Mouse (Mus musculus) Muller cell, postnatal 12 days (primary cell): Measurements from ENCODE around the gene Smg1.
"Not testable (repeated sequence)": the region's sequence is repeated elsewhere in the genome, so short reads cannot be mapped to it uniquely, and the experiment has no call there.

ENCODE experiments used
- DNase-seq: peaks from one replicate; pipeline ENCODE4 v3.0.0-alpha.2; 2015; ENCODE audit errors: inconsistent ontology term

The Smg1 gene

GRCm38 (mm10) chr7:118249563-118249962 is 6.1 kb upstream of the Smg1 start:
- DNase-seq = no peak

GRCm38 (mm10) chr7:118248069-118248468 is 4.6 kb upstream of the Smg1 start:
- DNase-seq = no peak

- DNase-seq = no peak
Measured at GRCm38 (mm10) chr7:118245260-118245659, 1.8 kb upstream of the Smg1 start.

GRCm38 (mm10) chr7:118242911-118243412 is 508 bp downstream of the Smg1 start:
- no peak for DNase-seq

- DNase-seq = no peak
Measured at GRCm38 (mm10) chr7:118242309-118242708, 1.2 kb downstream of the Smg1 start.

GRCm38 (mm10) chr7:118240402-118240801 is 3.1 kb downstream of the Smg1 start:
- no peak for DNase-seq

- DNase-seq = no peak
Measured at GRCm38 (mm10) chr7:118239996-118240395, 3.5 kb downstream of the Smg1 start.

GRCm38 (mm10) chr7:118236949-118237348 is 6.5 kb downstream of the Smg1 start:
- no peak for DNase-seq

GRCm38 (mm10) chr7:118234236-118234635 is 9.2 kb downstream of the Smg1 start:
- no peak for DNase-seq

GRCm38 (mm10) chr7:118232613-118233012 is 10.9 kb downstream of the Smg1 start:
- DNase-seq = no peak

- DNase-seq = no peak
Measured at GRCm38 (mm10) chr7:118219777-118220176, 23.7 kb downstream of the Smg1 start.

GRCm38 (mm10) chr7:118206396-118206795 is 37.1 kb downstream of the Smg1 start:
- DNase-seq = no peak

GRCm38 (mm10) chr7:118195756-118196155 is 47.7 kb downstream of the Smg1 start:
- DNase-seq = no peak

- DNase-seq = no peak
Measured at GRCm38 (mm10) chr7:118185878-118186277, 57.6 kb downstream of the Smg1 start.

GRCm38 (mm10) chr7:118184604-118185003 is 58.9 kb downstream of the Smg1 start:
- DNase-seq = no peak

- DNase-seq = no peak
Measured at GRCm38 (mm10) chr7:118181123-118181522, 62.3 kb downstream of the Smg1 start.

GRCm38 (mm10) chr7:118179782-118180181 is 63.7 kb downstream of the Smg1 start:
- DNase-seq = no peak

- no peak for DNase-seq
Measured at GRCm38 (mm10) chr7:118175821-118176355, 67.6 kb downstream of the Smg1 start.

GRCm38 (mm10) chr7:118170125-118170524 is 73.3 kb downstream of the Smg1 start:
- not testable (repeated sequence) for DNase-seq

GRCm38 (mm10) chr7:118163006-118163405 is 80.5 kb downstream of the Smg1 start:
- no peak for DNase-seq

- DNase-seq = no peak
Measured at GRCm38 (mm10) chr7:118160121-118160520, 83.3 kb downstream of the Smg1 start.

- no peak for DNase-seq
Measured at GRCm38 (mm10) chr7:118156461-118156860, 87.0 kb downstream of the Smg1 start.

GRCm38 (mm10) chr7:118154150-118154549 is 89.3 kb downstream of the Smg1 start:
- DNase-seq = no peak

- DNase-seq = no peak
Measured at GRCm38 (mm10) chr7:118143602-118144001, 99.9 kb downstream of the Smg1 start.
